Mouse (Mus musculus) inflammation-experienced regulatory T-cells, adult 16 weeks (primary cell): Measurements from ENCODE around the gene Ccdc27. TPM values are rescaled to one million over a fixed set of nuclear protein-coding genes. Genes with fewer than 3 reads are reported as not detected.

ENCODE experiments used
- polyA plus RNA-seq: library from polyadenylated mRNA; unstranded; fragments of 100-300 nt; shearing (Covaris generic); gene quantifications from one replicate; pipeline ENCODE4 v1.2.1, GENCODE M21; 2017

The Ccdc27 gene
- not detected for polyA plus RNA-seq

DNA sequence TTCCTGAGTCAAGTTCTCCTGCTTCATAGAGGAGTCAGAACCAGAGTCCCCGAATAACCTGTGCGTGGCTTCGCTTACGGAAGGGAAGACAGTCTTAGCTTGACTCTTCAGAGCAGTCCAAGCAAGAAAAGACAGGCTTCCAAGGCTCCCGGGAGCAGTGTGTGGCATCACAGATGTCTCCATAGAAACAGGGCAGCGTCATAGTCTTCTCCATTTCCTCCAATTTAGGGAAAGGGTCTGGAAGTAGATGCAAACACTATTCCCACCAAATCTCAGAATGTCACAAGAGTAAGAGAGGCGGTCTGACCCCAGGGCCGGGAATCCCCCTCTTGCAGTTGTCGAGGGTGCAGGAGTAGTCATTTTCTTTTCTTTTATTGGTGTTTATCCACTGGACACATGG, at the start of gene Ccdc27:
Gene Ccdc27, minus strand, starts transcription at position 101 of the 400 bp plus-strand sequence.

DNA sequence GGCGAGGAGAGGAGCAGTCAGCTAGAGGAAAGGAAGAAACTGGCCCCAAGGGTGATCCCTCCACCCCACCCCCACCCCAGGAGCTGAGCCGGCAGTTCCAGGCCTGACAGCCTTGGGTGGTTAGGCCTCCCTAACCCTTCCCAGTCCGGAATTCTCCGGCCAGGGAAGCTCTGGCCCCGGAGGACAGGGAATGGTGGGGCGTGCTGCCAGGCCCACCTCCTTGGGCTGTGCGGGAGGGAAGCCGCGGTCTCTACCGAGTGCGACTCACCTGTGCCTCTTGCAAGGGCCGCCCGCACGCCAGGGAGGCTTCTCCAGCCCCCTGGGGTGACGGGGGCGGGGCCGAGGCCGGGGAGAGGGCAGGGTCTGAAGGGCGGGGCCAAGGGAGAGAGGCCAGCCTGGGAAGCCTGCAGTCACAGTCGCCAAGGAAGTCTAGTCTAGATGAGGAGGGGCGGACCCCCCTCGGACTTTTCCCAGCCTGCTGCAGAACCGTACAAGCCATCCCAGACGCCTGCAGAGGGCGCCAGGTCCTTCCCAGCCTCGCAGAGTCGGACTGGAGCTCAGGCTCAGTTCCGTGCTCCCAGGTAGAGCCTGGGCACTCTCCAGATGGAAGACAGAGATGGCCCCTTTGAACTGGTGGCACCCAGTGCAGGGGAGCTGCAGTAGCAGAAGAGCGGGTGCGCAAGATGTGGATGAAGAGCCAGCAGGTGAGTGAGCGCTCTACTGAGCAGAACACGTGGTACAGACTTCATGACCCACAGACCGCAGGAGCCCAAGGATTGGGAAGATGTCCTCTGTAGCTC, 16.6 kb downstream of the Ccdc27 start, which contains the start of gene Smim1:
Gene Smim1, minus strand, starts transcription at position 590 of the 800 bp plus-strand sequence.

DNA sequence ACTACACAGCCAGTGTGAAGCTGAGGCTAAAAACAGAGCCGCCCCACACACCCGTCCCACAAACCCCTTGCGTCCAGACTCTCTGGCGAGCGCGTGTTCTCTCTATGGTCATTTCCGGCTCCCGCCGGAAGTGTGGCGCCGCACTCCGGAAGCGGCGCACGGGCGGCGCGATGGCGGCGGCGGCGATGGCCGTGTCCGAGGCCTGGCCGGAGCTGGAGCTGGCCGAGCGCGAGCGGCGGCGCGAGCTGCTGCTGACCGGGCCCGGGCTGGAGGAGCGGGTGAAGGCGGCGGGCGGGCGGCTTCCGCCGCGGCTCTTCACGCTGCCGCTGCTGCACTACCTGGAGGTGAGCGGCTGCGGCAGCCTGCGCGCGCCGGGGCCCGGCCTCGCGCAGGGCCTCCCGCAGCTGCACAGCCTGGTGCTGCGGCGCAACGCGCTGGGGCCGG, 30.8 kb downstream of the Ccdc27 start, which contains the start of gene Lrrc47:
Gene Lrrc47, plus strand, starts transcription at position 86 of the 444 bp plus-strand sequence.

Other genes starting within 250 kb of the Ccdc27 start
- 79.1 TPM for gene A430005L14Rik, start 85.4 kb downstream of the Ccdc27 start, polyA plus RNA-seq
- gene Dffb, start 67.6 kb downstream of the Ccdc27 start, polyA plus RNA-seq, result 26.1 TPM
- 10.4 TPM for gene Cep104, start 67.5 kb downstream of the Ccdc27 start, polyA plus RNA-seq
- 2.2 TPM for gene Lrrc47, start 30.9 kb downstream of the Ccdc27 start, polyA plus RNA-seq
- gene Smim1, start 16.4 kb downstream of the Ccdc27 start, polyA plus RNA-seq, result 0.48 TPM
- 0.09 TPM for gene Trp73, start 97.5 kb upstream of the Ccdc27 start, polyA plus RNA-seq
- 40.2 TPM for gene Wrap73, start 99.7 kb upstream of the Ccdc27 start, polyA plus RNA-seq
- 30.2 TPM for gene Tprgl, start 118.0 kb upstream of the Ccdc27 start, polyA plus RNA-seq
- gene Megf6, start 128.1 kb upstream of the Ccdc27 start, polyA plus RNA-seq, result 0.10 TPM